Mouse (Mus musculus): ENCODE results near the gene Gm47429. TPM values are rescaled to one million over a fixed set of nuclear protein-coding genes. Genes with fewer than 3 reads are reported as not detected.

Gene Gm47429
- not detected for polyA plus RNA-seq (2017; shearing (Covaris generic))

GRCm38 (mm10) chr13:50443812-50444211 lies at the start of gene Gm47429:
Gene Gm47429 (minus strand): TSS chr13:50443912.

DNA sequence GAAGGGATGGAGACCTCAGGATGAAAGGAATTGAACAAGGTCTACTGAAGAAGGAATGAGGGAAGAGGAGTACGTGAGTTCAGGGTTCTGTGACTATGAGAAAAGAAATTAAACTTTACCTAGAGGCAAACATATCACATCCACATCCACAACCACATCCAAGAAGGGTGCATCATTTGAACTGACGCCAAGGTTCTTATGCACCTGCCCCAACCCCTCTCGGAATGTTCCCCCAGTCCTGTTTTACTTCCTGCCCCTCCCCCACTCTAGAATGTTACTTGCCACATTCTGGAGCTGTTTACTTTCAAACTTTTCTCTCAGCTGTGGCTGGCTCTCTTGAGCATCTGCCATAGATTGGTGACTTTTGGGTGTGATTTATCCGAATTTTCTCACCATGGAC lies 23.3 kb upstream of the Gm47429 start, which contains the start of gene Nutm2:
Gene Nutm2, plus strand, starts transcription at position 301 of the 400 bp plus-strand sequence.

DNA sequence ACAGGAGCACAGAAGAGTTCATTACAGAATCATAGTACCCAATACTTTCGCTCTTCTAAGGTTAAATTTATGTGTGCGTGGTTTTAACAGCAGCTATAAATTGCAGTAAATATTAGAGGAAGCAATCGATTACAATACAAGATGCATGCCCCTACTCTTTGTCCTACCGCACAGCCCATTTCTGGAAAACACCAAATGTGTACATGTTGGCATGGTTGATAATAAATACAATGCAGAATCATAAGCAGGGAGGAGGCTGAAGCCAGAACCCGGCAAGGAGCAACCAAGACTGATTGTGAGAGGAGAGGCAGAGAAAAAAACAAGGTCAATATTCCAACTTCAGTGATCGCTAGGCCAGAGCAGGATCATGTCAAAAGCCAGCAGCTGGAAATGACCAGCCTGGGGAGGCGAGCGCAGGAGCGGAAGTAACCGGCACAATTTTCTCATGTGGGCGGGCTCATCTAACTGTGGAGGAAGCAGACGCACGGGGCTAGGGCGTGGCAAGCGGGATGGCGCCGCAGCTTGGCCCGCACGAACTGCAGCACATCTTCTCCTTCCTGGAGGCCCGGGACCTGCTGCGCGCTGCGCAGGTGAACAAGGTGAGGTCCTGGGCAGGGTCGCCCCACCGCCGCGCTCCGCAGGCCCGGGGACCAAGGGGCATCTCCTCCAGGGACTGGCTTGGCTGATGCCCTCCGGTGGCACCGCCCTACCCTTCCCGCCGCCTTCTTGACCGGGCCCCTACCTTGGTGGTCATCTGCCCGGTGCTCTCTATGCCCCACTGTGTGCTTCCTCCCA lies 26.1 kb downstream of the Gm47429 start, which contains the start of gene Fbxw17:
Gene Fbxw17, plus strand, starts transcription at position 476 of the 795 bp plus-strand sequence.

Other genes starting within 250 kb of the Gm47429 start
- not detected for gene Gm906, start 193.6 kb downstream of the Gm47429 start, polyA plus RNA-seq (2017; shearing (Covaris generic))
- gene Fbxw17, start 26.0 kb downstream of the Gm47429 start, polyA plus RNA-seq (2017; shearing (Covaris generic)) = 10 to 100 TPM; 38.6 to 44.4 TPM
- not detected for gene Nutm2, start 23.4 kb upstream of the Gm47429 start, polyA plus RNA-seq (2017; shearing (Covaris generic))
- gene Gm904, start 199.3 kb upstream of the Gm47429 start, polyA plus RNA-seq (2017; shearing (Covaris generic)) = 1 to 10 TPM in 1 of 2 experiments, not detected in 1; 1.1 TPM

Measured in inflammation-experienced regulatory T-cells (primary cell).